Mouse (Mus musculus) inflammation-experienced regulatory T-cells, adult 16 weeks (primary cell): ENCODE measurements around the gene Olfr73. TPM values are rescaled to one million over a fixed set of nuclear protein-coding genes. Genes with fewer than 3 reads are reported as not detected.

Source experiments
- polyA plus RNA-seq: library from polyadenylated mRNA; unstranded; fragments of 100-300 nt; shearing (Covaris generic); gene quantifications from one replicate; pipeline ENCODE4 v1.2.1, GENCODE M21; 2017

The Olfr73 gene
- not detected for polyA plus RNA-seq

DNA sequence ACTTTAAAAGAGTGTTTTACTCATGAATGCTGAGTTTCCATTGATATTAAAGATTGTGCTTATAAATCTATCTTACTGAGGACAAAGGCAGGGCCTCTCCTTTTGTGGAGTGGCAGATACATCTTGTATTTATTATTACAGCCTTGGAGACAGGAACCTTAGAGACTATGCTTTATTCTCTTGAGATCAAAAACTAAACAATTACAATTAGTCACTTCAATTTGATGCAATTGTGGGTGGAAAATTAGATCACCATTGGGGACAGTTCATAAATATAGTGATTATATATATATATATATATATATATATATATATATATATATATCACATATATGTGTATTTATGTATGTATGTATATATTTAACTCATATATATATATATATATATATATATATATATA lies at the start of gene Olfr73:
Gene Olfr73, minus strand, starts transcription at position 101 of the 400 bp plus-strand sequence.

DNA sequence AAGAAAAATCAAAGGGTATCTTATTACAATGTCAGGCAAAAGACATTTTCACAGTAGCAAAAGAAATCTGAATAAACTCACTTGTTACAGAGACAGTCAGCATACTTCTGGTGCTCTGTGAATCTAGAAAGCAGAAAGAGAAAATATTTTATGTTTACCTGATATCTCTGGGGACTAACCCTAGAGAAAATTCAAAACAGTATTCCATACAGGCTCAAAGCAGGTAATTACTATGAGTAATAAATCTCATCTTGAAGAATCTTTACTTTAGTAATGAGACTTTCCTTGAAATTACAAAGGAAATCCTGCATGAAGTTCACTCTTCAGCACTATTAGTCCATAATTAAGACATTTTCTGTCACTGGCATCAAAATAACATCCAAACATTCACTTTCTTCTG lies 34.2 kb upstream of the Olfr73 start, which contains the start of gene Olfr1163:
Gene Olfr1163, minus strand, starts transcription at position 101 of the 400 bp plus-strand sequence.

DNA sequence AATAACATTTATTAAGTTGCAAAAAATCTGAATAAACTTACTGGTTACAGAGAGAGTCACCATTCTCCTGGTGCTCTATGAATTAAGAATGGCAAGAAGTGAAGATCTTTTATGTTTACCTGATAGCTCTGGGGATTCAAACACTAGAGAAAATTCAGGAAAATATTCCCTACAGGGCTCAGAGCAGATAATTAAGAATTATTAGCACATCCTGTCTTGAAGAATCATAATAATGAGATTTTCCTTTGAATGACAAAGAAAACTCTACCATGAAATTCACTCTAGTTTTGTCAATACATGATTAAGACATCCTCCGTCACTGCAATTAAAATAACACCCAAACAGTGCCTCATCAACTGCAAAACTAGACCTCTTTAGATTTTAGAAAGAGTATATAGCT lies 13.5 kb upstream of the Olfr73 start, which contains the start of gene Olfr1162:
Gene Olfr1162, minus strand, starts transcription at position 101 of the 400 bp plus-strand sequence.

DNA sequence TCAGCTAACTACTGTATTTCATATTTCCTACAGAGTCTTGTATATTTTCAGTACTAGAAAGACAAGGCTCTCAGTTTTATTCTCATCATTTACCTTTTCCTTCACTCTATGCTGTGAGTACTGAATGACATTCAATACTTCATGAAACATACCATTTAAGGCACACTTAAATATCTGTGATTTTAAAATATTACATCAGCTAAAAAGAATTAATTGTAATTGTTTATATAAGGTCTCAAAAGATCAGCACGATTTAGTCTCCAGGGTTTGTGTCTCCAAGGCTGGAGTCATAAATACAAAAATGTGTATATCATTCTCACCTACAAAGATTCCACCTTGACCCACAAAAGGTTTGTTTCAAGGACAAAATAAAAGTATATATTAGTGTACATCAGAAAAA lies 15.0 kb downstream of the Olfr73 start, which contains the start of gene Olfr1161:
Gene Olfr1161, plus strand, starts transcription at position 301 of the 400 bp plus-strand sequence.

DNA sequence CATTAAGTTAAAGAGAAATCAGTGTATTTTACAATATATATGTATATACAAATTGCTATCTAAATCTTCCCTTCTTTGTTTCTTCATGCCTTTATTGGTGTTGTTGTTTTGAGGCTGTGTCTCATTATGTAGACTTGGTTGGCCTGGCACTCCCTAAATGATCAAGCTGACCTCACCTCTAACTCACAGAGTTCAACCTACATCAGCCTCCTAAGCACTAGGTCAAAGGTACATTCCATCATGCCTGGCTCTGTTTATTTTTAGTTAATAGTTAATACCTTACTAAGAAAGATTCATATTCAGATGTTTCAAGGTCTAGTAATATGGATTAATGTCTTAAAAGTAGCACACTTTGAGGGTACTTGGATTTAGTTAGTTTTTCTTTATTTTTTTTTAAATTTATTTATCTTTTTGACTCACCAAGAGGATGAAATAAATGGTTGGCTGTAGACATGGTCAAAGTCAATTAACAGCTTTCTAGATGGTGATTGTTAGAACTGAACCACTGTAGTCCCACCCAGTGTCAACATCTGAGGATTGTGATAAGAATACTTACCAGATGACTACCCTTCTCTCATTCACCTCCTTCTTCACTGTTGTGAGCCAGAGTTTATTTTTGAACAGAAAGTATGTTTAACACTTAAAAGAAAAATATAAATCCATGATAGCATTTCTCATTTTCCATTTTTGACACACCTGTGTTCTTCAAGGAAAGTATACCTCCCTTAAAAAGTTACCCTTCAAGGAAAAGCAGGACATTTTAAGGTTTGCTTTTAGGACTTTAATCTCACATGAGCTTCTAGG lies 29.8 kb downstream of the Olfr73 start, which contains the start of gene Olfr1160:
Gene Olfr1160, minus strand, starts transcription at position 754 of the 804 bp plus-strand sequence.

DNA sequence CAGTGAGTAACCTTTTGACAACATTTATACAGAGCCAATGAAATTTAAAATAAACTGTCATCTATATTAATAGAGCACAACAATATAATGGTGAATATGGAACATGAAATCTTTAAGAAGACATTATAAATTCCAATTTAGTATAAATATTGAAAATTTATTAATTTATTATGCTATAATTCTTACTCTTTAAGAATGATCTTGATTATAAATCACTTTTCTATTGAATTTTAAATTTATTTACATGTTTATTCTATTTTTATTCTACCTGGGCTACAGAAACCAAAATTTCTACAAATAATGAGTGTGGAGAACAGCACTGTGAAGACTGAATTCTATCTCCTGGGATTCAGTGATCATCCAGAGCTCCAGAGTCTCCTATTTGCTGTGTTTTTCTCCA lies 47.7 kb downstream of the Olfr73 start, which contains the start of gene Olfr1158:
Gene Olfr1158, plus strand, starts transcription at position 301 of the 400 bp plus-strand sequence.

Other genes starting within 250 kb of the Olfr73 start
- gene Olfr1143, start 237.1 kb downstream of the Olfr73 start, polyA plus RNA-seq, result not detected
- gene Olfr1145, start 227.9 kb downstream of the Olfr73 start, polyA plus RNA-seq, result not detected
- gene Olfr1148, start 207.2 kb downstream of the Olfr73 start, polyA plus RNA-seq, result not detected
- gene Olfr1150-ps1, start 193.7 kb downstream of the Olfr73 start, polyA plus RNA-seq, result not detected
- not detected for gene Olfr1151, start 181.8 kb downstream of the Olfr73 start, polyA plus RNA-seq
- not detected for gene Olfr1152, start 171.2 kb downstream of the Olfr73 start, polyA plus RNA-seq
- gene Olfr1153, start 142.7 kb downstream of the Olfr73 start, polyA plus RNA-seq, result not detected
- gene Olfr1154, start 132.5 kb downstream of the Olfr73 start, polyA plus RNA-seq, result not detected
- not detected for gene Olfr1155, start 92.6 kb downstream of the Olfr73 start, polyA plus RNA-seq
- gene Olfr1156, start 84.6 kb downstream of the Olfr73 start, polyA plus RNA-seq, result 0.09 TPM
- 0.06 TPM for gene Olfr1157, start 69.4 kb downstream of the Olfr73 start, polyA plus RNA-seq
- gene Olfr74, start 63.0 kb downstream of the Olfr73 start, polyA plus RNA-seq, result not detected
- not detected for gene Olfr1158, start 47.6 kb downstream of the Olfr73 start, polyA plus RNA-seq
- gene Olfr1160, start 29.4 kb downstream of the Olfr73 start, polyA plus RNA-seq, result not detected
- not detected for gene Olfr1161, start 14.9 kb downstream of the Olfr73 start, polyA plus RNA-seq
- not detected for gene Olfr1162, start 13.4 kb upstream of the Olfr73 start, polyA plus RNA-seq
- not detected for gene Olfr1163, start 34.1 kb upstream of the Olfr73 start, polyA plus RNA-seq
- gene Olfr1164, start 56.3 kb upstream of the Olfr73 start, polyA plus RNA-seq, result not detected
- not detected for gene Olfr1166, start 90.6 kb upstream of the Olfr73 start, polyA plus RNA-seq
- not detected for gene Olfr1167, start 117.5 kb upstream of the Olfr73 start, polyA plus RNA-seq
- gene Olfr1168, start 144.2 kb upstream of the Olfr73 start, polyA plus RNA-seq, result not detected
- gene Olfr1170, start 190.6 kb upstream of the Olfr73 start, polyA plus RNA-seq, result not detected
- not detected for gene Olfr1173, start 242.2 kb upstream of the Olfr73 start, polyA plus RNA-seq